Mouse (Mus musculus) myocyte (in vitro differentiated cells): ENCODE results near the gene Wdr46. TPM values are rescaled to one million over a fixed set of nuclear protein-coding genes. Genes with fewer than 3 reads are reported as not detected.
"Not testable (repeated sequence)": the region's sequence is repeated elsewhere in the genome, so short reads cannot be mapped to it uniquely, and the experiment has no call there.

Experiments
- H3K27me3 ChIP-seq: one replicate; pipeline ENCODE4 v1.6.1; 2011; ENCODE audit not compliant: control insufficient read depth, insufficient read depth, insufficient read length
- H3K36me3 ChIP-seq: one replicate; pipeline ENCODE4 v1.6.1; 2011; ENCODE audit not compliant: control insufficient read depth, insufficient read depth
- H3K4me2 ChIP-seq: one replicate; pipeline ENCODE4 v1.6.1; 2011; ENCODE audit warnings: low read depth, control low read depth
- H3K4me3 ChIP-seq: one replicate; pipeline ENCODE4 v1.5.1; 2011; ENCODE audit warnings: mild to moderate bottlenecking, control low read depth, moderate library complexity
- H3K79me2 ChIP-seq: one replicate; pipeline ENCODE4 v1.6.1; 2011; ENCODE audit not compliant: control insufficient read depth, insufficient read depth
- H3ac ChIP-seq: one replicate; pipeline ENCODE4 v1.6.1; 2011; ENCODE audit not compliant: control insufficient read depth, insufficient read length
- CEBPB ChIP-seq: IDR thresholded peaks from 2 replicates; pipeline ENCODE4 v1.6.1; 2011; ENCODE audit warnings: mild to moderate bottlenecking, moderate library complexity; ENCODE audit not compliant: poor library complexity, insufficient read depth, severe bottlenecking
- E2F4 ChIP-seq: IDR thresholded peaks from one replicate; pipeline ENCODE4 v1.6.1; 2011; ENCODE audit warnings: mild to moderate bottlenecking, control low read depth, moderate library complexity; ENCODE audit not compliant: insufficient read depth
- MAX ChIP-seq: IDR thresholded peaks from one replicate; pipeline ENCODE4 v1.6.1; 2011; ENCODE audit warnings: low read depth, mild to moderate bottlenecking, control low read depth
- MYOD1 ChIP-seq, 3 experiments: IDR thresholded peaks; one replicate each; pipeline ENCODE4 v1.6.1; 2011; ENCODE audit warnings: control low read depth in 2 of 3, low read depth in 2 of 3, mild to moderate bottlenecking in 2 of 3, moderate library complexity in 1 of 3; ENCODE audit not compliant: insufficient read length in 2 of 3, control insufficient read depth in 1 of 3
- MYOG ChIP-seq, 3 experiments: IDR thresholded peaks; one replicate each; pipeline ENCODE4 v1.6.1; 2011; ENCODE audit warnings: control low read depth in 2 of 3, low read depth in 2 of 3, mild to moderate bottlenecking in 2 of 3; ENCODE audit not compliant: insufficient read length in 2 of 3, control insufficient read depth in 1 of 3, insufficient read depth in 1 of 3
- POLR2A ChIP-seq: IDR thresholded peaks from one replicate; pipeline ENCODE4 v1.6.1; 2011; ENCODE audit warnings: low read depth, mild to moderate bottlenecking, control low read depth, moderate library complexity; ENCODE audit not compliant: insufficient read length
- POLR2AphosphoS2 ChIP-seq: IDR thresholded peaks from one replicate; pipeline ENCODE4 v1.6.1; 2011; ENCODE audit warnings: low read depth, control low read depth; ENCODE audit not compliant: insufficient read length
- REST ChIP-seq: IDR thresholded peaks from one replicate; pipeline ENCODE4 v1.6.1; 2011; ENCODE audit warnings: mild to moderate bottlenecking, control low read depth, moderate library complexity; ENCODE audit not compliant: insufficient read depth, insufficient read length
- SRF ChIP-seq: IDR thresholded peaks from one replicate; pipeline ENCODE4 v1.6.1; 2011; ENCODE audit warnings: low read depth; ENCODE audit not compliant: control insufficient read depth, insufficient read length
- TCF12 ChIP-seq: IDR thresholded peaks from one replicate; pipeline ENCODE4 v1.6.1; 2011; ENCODE audit warnings: mild to moderate bottlenecking, control low read depth; ENCODE audit not compliant: poor library complexity, insufficient read depth, severe bottlenecking
- TCF3 ChIP-seq: IDR thresholded peaks from one replicate; pipeline ENCODE4 v1.6.1; 2011; ENCODE audit warnings: low read depth, control low read depth; ENCODE audit not compliant: insufficient read length
- USF1 ChIP-seq: IDR thresholded peaks from one replicate; pipeline ENCODE4 v1.6.1; 2011; ENCODE audit warnings: low read depth, mild to moderate bottlenecking, control low read depth, moderate library complexity
- polyA plus RNA-seq: library from polyadenylated mRNA; unstranded; fragments of >200 nt; fragmentation: generic; extraction: Trizol; gene quantifications from one replicate; pipeline ENCODE4 v1.2.1, GENCODE M21; 2012; ENCODE audit warnings: missing spikeins

The Wdr46 gene
- polyA plus RNA-seq, 1 experiment, result 25.9 TPM

DNA sequence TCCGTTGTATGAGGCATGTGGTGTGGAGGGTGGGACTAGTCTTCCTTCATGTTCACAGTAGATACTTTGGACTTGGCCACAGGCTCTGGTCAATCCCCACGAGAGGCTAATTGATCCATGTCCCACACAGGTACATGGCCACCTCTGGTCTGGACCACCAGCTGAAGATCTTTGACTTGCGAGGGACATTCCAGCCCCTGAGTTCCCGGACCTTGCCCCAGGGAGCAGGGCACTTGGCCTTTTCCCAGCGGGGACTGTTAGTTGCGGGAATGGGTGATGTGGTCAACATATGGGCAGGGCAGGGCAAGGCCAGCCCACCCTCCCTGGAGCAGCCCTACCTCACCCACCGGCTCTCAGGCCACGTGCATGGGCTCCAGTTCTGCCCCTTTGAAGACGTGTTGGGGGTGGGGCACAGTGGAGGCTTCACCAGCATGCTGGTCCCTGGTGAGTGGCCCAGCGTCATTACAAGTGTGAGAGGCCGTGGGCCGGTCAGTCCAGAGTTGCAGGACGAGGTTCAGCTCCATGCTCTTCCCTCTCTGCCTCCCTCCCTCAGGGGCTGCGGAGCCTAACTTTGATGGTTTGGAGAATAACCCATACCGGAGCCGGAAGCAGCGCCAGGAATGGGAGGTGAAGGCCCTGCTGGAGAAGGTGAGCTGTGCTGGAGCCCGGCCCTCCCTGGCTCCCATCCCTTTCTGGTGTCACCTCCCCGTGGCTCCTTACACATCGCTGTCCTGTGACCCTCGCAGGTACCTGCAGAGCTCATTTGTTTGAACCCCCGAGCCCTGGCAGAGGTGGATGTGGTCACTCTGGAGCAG lies 7.8 kb downstream of the Wdr46 start:
- H3K36me3 ChIP-seq, result peaks cover 5% of the 10 kb centered on the region
- H3K27me3 ChIP-seq, result no peaks in the 10 kb centered on the region
- TF ChIP-seq CEBPB, result no peak
- peak; percentile 14 for TF ChIP-seq POLR2AphosphoS2
- TF ChIP-seq USF1, result no peak
- no peak for TF ChIP-seq REST
- TF ChIP-seq TCF12, result no peak
- TF ChIP-seq MAX, result no peak

GRCm38 (mm10) chr17:33948905-33949537 lies 8.6 kb downstream of the Wdr46 start:
- no peak overlapping the region for H3ac ChIP-seq
- no peak overlapping the region for H3K4me2 ChIP-seq
- H3K36me3 ChIP-seq, result peaks cover 8% of the 10 kb centered on the region
- no peak for TF ChIP-seq SRF
- TF ChIP-seq MAX, result no peak
- TF ChIP-seq MYOG (IDR thresholded peaks at IDR 0.05; ENCODE audit: control insufficient read depth in 1 of 3, insufficient read depth in 1 of 3, insufficient read length in 2 of 3, low read depth in 2 of 3), result no peak
- TF ChIP-seq POLR2A, result no peak
- TF ChIP-seq MYOD1 (IDR thresholded peaks at IDR 0.05; ENCODE audit: control insufficient read depth in 1 of 3, insufficient read length in 2 of 3, low read depth in 2 of 3), result no peak
- no peak for TF ChIP-seq POLR2AphosphoS2
- TF ChIP-seq TCF12, result no peak
- TF ChIP-seq CEBPB, result no peak
- TF ChIP-seq TCF3, result no peak
- TF ChIP-seq REST, result no peak
- no peak for TF ChIP-seq E2F4
- no peak for TF ChIP-seq USF1
- H3K27me3 ChIP-seq, result no peaks in the 10 kb centered on the region
- no peak overlapping the region for H3K4me3 ChIP-seq
- H3K79me2 ChIP-seq, result peaks cover 9% of the 10 kb centered on the region

More for the DNA sequence above, 7.8 kb downstream of the Wdr46 start:
- H3ac ChIP-seq, result no peak overlapping the region
- no peak overlapping the region for H3K4me3 ChIP-seq
- H3K79me2 ChIP-seq, result peaks cover 2% of the 10 kb centered on the region
- H3K4me2 ChIP-seq, result no peak overlapping the region

DNA sequence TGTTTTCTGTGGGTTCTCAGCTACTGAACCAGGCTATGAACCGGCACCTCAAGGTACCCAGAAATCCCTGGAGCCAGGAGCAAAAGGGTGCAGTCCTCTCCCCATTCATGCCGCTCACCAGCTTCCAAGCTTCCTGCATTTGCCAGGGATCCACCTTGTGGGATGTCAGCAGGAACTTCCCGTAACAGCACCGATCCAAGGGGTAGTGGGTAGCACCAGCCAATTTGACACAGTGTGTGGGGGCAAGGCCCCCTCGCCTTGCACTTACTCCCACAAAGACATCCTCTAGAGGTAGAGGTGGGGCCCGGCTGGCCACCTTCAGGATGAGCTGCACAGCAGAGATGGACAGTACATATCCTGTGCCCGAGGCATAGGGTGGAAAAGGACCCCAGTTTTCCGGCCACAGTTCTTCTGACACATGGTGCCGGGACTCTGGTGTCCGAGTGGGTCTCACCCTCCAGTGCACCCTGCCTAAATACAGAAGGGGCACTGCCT lies 9.7 kb downstream of the Wdr46 start:
- Histone ChIP-seq H3ac (no peak overlapping the region), H3K4me2 (no peak overlapping the region), H3K79me2 (peaks cover 21% of the 10 kb centered on the region), H3K27me3 (no peaks in the 10 kb centered on the region), H3K36me3 (peaks cover 15% of the 10 kb centered on the region), H3K4me3 (no peak overlapping the region)
- TF ChIP-seq MYOG (IDR thresholded peaks at IDR 0.05; ENCODE audit: control insufficient read depth in 1 of 3, insufficient read depth in 1 of 3, insufficient read length in 2 of 3, low read depth in 2 of 3) (no peak), POLR2AphosphoS2 (peak; percentile 36)

- TF ChIP-seq REST, result no peak
- TF ChIP-seq TCF3, result peak; percentile 55
- TF ChIP-seq POLR2A, result peak; percentile 71
- no peak for TF ChIP-seq CEBPB
- peak in 2 of 3 experiments; percentile 88 to 90 for TF ChIP-seq MYOD1 (IDR thresholded peaks at IDR 0.05; ENCODE audit: control insufficient read depth in 1 of 3, insufficient read length in 2 of 3, low read depth in 2 of 3)
- no peak for TF ChIP-seq USF1
- TF ChIP-seq POLR2AphosphoS2, result peak; percentile 95
- no peak for TF ChIP-seq TCF12
- TF ChIP-seq E2F4, result no peak
- TF ChIP-seq MYOG (IDR thresholded peaks at IDR 0.05; ENCODE audit: control insufficient read depth in 1 of 3, insufficient read depth in 1 of 3, insufficient read length in 2 of 3, low read depth in 2 of 3), result peak in 2 of 3 experiments; percentile 80 to 89
- TF ChIP-seq MAX, result no peak
These were observed 10.8 kb downstream of the Wdr46 start, which contains the start of gene B3galt4 for GRCm38 (mm10) chr17:33951021-33951946. Gene B3galt4, minus strand, starts transcription at chr17:33951488.

GRCm38 (mm10) chr17:33952015-33952414 lies 11.6 kb downstream of the Wdr46 start:
- not testable (repeated sequence) for H3K27me3 ChIP-seq, H3ac ChIP-seq
- peaks cover 15% of the 10 kb centered on the region for H3K36me3 ChIP-seq
- H3K4me3 ChIP-seq, result peak overlapping the region; percentile 5
- peaks cover 29% of the 10 kb centered on the region for H3K79me2 ChIP-seq
- H3K4me2 ChIP-seq, result peak overlapping the region; percentile 78

More at GRCm38 (mm10) chr17:33951021-33951946, 10.8 kb downstream of the Wdr46 start, which contains the start of gene B3galt4:
- H3K79me2 ChIP-seq, result peaks cover 24% of the 10 kb centered on the region
- no peaks in the 10 kb centered on the region for H3K27me3 ChIP-seq
- H3K36me3 ChIP-seq, result peaks cover 15% of the 10 kb centered on the region
- H3ac ChIP-seq, result no peak within 1 kb of the TSS
- H3K4me3 ChIP-seq, result peak within 1 kb of the TSS; percentile 5
- H3K4me2 ChIP-seq, result peak within 1 kb of the TSS; percentile 78
